Mouse (Mus musculus) v-Abl transformed pro-B cells (cell line): ENCODE data around the gene Dock8.

Experiments used
- in situ Hi-C, 2 experiments: fragments of 400-800 bp; cut with MboI; formaldehyde crosslinking; loops; one replicate each; pipeline ENCODE4 v1.15.1; 2025; ENCODE audit not compliant: unreplicated experiment in 2 of 2

The Dock8 gene

GRCm38 (mm10) chr19:25163426-25163825 is 164.1 kb downstream of the Dock8 start:
- in situ Hi-C loops = loop anchor here in 1 of 2 experiments (5.0 kb wide), 1 partner anchor 51 kb away; no protein-coding TSS in a partner anchor

GRCm38 (mm10) chr19:25166412-25166811 is 167.1 kb downstream of the Dock8 start:
- in situ Hi-C loops = no loop called here

- in situ Hi-C loops = no loop called here
Measured at GRCm38 (mm10) chr19:25171395-25171794, 172.1 kb downstream of the Dock8 start.

GRCm38 (mm10) chr19:25176746-25177145 is 177.4 kb downstream of the Dock8 start:
- in situ Hi-C loops = no loop called here

GRCm38 (mm10) chr19:25180024-25180423 is 180.7 kb downstream of the Dock8 start:
- in situ Hi-C loops = loop anchor here in 1 of 2 experiments (10.0 kb wide), 1 partner anchor 155 kb away; no protein-coding TSS in a partner anchor

GRCm38 (mm10) chr19:25180547-25180946 is 181.2 kb downstream of the Dock8 start:
- in situ Hi-C loops = loop anchor here in 1 of 2 experiments (10.0 kb wide), 1 partner anchor 154 kb away; no protein-coding TSS in a partner anchor

- in situ Hi-C loops = loop anchor here in 1 of 2 experiments (10.0 kb wide), 1 partner anchor 151 kb away; no protein-coding TSS in a partner anchor
Measured at GRCm38 (mm10) chr19:25184076-25184475, 184.7 kb downstream of the Dock8 start.

GRCm38 (mm10) chr19:25186316-25186715 is 187.0 kb downstream of the Dock8 start:
- in situ Hi-C loops = loop anchor here (5.0 to 10.0 kb wide), 2 partner anchors 141 to 148 kb away; no protein-coding TSS in a partner anchor

GRCm38 (mm10) chr19:25187681-25188080 is 188.3 kb downstream of the Dock8 start:
- in situ Hi-C loops = loop anchor here (5.0 to 10.0 kb wide), 2 partner anchors 140 to 147 kb away; no protein-coding TSS in a partner anchor

- in situ Hi-C loops = no loop called here
Measured at GRCm38 (mm10) chr19:25193751-25194150, 194.4 kb downstream of the Dock8 start.

- in situ Hi-C loops = no loop called here
Measured at GRCm38 (mm10) chr19:25200081-25200860, 200.9 kb downstream of the Dock8 start.

- in situ Hi-C loops = no loop called here
Measured at GRCm38 (mm10) chr19:25203077-25203476, 203.7 kb downstream of the Dock8 start.

- in situ Hi-C loops = no loop called here
Measured at GRCm38 (mm10) chr19:25206969-25207368, 207.6 kb downstream of the Dock8 start.

GRCm38 (mm10) chr19:25207731-25208361 is 208.5 kb downstream of the Dock8 start:
- in situ Hi-C loops = no loop called here

GRCm38 (mm10) chr19:25208596-25209110 is 209.3 kb downstream of the Dock8 start:
- in situ Hi-C loops = no loop called here

GRCm38 (mm10) chr19:25220611-25221010 is 221.3 kb downstream of the Dock8 start:
- in situ Hi-C loops = no loop called here

- in situ Hi-C loops = no loop called here
Measured at GRCm38 (mm10) chr19:25221964-25222640, 222.8 kb downstream of the Dock8 start.

GRCm38 (mm10) chr19:25230058-25230974 is 231.0 kb downstream of the Dock8 start:
- in situ Hi-C loops = no loop called here

- in situ Hi-C loops = no loop called here
Measured at GRCm38 (mm10) chr19:25230975-25231334, 231.6 kb downstream of the Dock8 start.

- in situ Hi-C loops = no loop called here
Measured at GRCm38 (mm10) chr19:25232032-25232431, 232.7 kb downstream of the Dock8 start.
